ENCODE assay signal across 28 mouse cellular contexts in the genomic region with DNA sequence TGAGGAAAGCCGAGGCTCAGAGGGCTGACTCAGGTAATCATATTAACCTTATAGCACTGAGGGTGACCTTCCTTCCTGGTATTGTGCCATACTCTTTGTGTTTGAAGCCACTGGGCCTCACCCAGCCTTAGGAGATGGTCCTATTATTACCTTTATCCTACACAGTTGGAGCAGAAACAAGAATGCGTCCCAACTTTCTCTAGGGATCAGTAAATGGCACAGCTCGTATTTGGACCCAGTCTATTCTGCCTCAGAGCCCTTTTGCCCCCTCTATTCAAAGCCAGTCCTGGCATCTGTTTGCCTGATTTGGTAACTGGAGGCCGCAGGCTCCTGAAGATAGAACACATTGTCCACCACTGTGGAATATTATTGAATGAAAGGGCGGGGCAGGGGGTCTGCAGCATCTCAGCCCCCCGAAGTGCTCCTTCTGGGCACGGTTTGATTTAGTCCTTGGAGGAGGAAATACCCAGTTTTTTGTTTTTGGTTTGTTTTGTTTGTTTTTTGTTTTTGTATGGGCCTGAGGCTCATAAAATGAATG.
"Had no signal": no experiment of that assay in that cellular context is flagged by ENCODE, and none has a peak within 500 bp of the region (broad histone marks: within the 10 kb centered on the region; RNA-seq: fewer than 3 reads in every experiment).

No protein-coding gene starts in this region.

- ATAC-seq: hindbrain, embryonic 16.5 days; inflammation-experienced regulatory T-cells, adult 6 months; intestine, embryonic 15.5 days; liver, embryonic 12.5 days had no signal

- H3K4me2 ChIP-seq: heart, embryonic 13.5 days; heart, embryonic 15.5 days; hindbrain, embryonic 12.5 days; hindbrain, embryonic 14.5 days; intestine, embryonic 15.5 days; kidney, embryonic 15.5 days; limb, embryonic 13.5 days; limb, embryonic 15.5 days; liver, embryonic 12.5 days had no signal

- H3K36me3 ChIP-seq: heart, embryonic 10.5 days; heart, embryonic 13.5 days; heart, embryonic 15.5 days; hindbrain, embryonic 12.5 days; intestine, embryonic 15.5 days; kidney, embryonic 15.5 days; limb, embryonic 13.5 days; limb, embryonic 15.5 days; liver, embryonic 12.5 days had no signal

- H3K9ac ChIP-seq: heart, embryonic 13.5 days; heart, embryonic 15.5 days; hindbrain, embryonic 12.5 days; hindbrain, embryonic 14.5 days; intestine, embryonic 15.5 days; kidney, embryonic 15.5 days; limb, embryonic 13.5 days; limb, embryonic 15.5 days; liver, embryonic 12.5 days; liver, embryonic 14.5 days had no signal

- H3K4me1 ChIP-seq: liver, embryonic 12.5 days had no signal

- H3K9me3 ChIP-seq: heart, embryonic 10.5 days; heart, embryonic 13.5 days; heart, embryonic 15.5 days; hindbrain, embryonic 12.5 days; intestine, embryonic 15.5 days; kidney, embryonic 15.5 days; limb, embryonic 13.5 days; limb, embryonic 15.5 days; liver, embryonic 12.5 days had no signal

- H3K27me3 ChIP-seq: hindbrain, embryonic 12.5 days had no signal

- H3K4me3 ChIP-seq: gastrocnemius, adult 2 months; heart, embryonic 10.5 days; heart, embryonic 13.5 days; heart, embryonic 15.5 days; hindbrain, embryonic 12.5 days; intestine, embryonic 15.5 days; kidney, embryonic 15.5 days; limb, embryonic 13.5 days; limb, embryonic 15.5 days; liver, embryonic 12.5 days had no signal

- H3K27ac ChIP-seq: gastrocnemius, adult 2 months; heart, embryonic 10.5 days; heart, embryonic 13.5 days; heart, embryonic 15.5 days; hindbrain, embryonic 12.5 days; hindbrain, embryonic 14.5 days; intestine, embryonic 15.5 days; kidney, embryonic 15.5 days; kidney, postnatal 0 days; limb, embryonic 13.5 days; limb, embryonic 15.5 days; liver, embryonic 12.5 days; liver, embryonic 14.5 days had no signal

- DNase-seq: gastrocnemius, adult 2 months; gastrocnemius, postnatal 10 days; gastrocnemius, postnatal 25 days; heart, adult 18-20 months; heart, postnatal 14 days; heart, postnatal 36 days; kidney, adult 11 months; kidney, adult 2 months; kidney, adult 9 months; kidney, postnatal 14 days; kidney, postnatal 36 days; layer of hippocampus, adult 9-11 months; layer of hippocampus, postnatal 36 days; left cerebral cortex, postnatal 4 days had no signal
